In the genomic region with DNA sequence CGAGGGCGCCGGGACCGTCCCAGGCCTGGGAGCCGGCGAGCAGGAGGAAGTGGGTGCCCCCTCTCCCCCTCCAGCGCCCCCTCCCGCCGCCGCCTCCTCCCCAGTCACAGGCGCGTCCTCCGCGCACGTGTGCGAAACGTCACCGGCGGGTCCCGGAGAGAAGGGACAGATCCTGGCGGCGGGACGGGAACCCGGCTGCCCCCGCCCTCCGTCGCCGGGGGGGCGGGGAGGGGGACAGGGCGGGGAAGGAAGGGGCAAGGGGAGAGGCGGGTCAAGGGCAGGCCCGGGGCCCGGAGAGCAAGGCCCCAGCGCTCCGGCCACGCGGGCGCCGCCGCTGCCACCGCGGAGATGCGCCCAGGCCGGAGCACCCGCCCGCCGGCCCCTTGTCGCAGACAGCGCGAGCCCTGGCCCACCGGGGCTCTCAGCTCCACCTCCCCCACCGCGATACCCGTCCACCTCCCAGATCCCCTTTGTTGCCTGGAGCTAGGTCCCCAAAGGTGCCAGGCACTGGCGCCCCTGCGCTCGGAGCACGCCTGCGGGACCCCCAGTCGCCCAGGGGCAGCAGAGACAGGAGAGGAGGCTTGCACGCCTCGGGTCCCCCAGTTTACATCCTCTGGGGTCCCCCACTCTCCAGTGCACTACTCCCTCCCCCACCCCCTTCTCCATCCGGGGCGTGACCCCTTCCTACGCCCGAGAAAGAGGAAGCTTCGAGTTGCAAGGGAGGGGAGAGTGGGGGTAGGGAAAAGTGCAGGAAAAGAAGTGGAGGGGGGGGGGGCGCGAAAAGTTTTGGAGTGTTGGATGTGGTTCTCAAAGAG, we compare ENCODE assay signal across 8 mouse cellular contexts. TPM values are rescaled to one million over a fixed set of nuclear protein-coding genes. Genes with fewer than 3 reads are reported as not detected.
DNase-seq lines count a peak whose midpoint lies in the region; ATAC-seq and TF ChIP-seq lines count a peak whose summit lies in the region.

No protein-coding gene starts in this region.

- peak overlapping the region; percentile 100 for H3K4me2 ChIP-seq in hindbrain, postnatal 0 days (ENCODE audit: low read depth, low read length)

- H3K36me3 ChIP-seq in hindbrain, postnatal 0 days (ENCODE audit: insufficient read depth, low read length), result no peaks in the 10 kb centered on the region
- peaks cover 8% of the 10 kb centered on the region for H3K36me3 ChIP-seq in megakaryocyte, embryonic 14.5 days (replicated peaks; ENCODE audit: low read length)

- H3K4me3 ChIP-seq in hindbrain, postnatal 0 days (ENCODE audit: low read length), result peak overlapping the region; percentile 94
- H3K4me3 ChIP-seq in megakaryocyte, embryonic 14.5 days (replicated peaks), result peak overlapping the region; percentile 95

- peak overlapping the region; percentile 94 for H3K27ac ChIP-seq in hindbrain, postnatal 0 days

- no peaks in the 10 kb centered on the region for H3K9me3 ChIP-seq in hindbrain, postnatal 0 days (ENCODE audit: low read length)
- H3K9me3 ChIP-seq in megakaryocyte, embryonic 14.5 days, result no peaks in the 10 kb centered on the region

- DNase-seq in Patski (ENCODE audit: low read depth, low spot score), result no peak
- DNase-seq in cerebellum, postnatal 25 days, result peak; percentile 78 to 86
- peak; percentile 46 to 55 for DNase-seq in gastrocnemius, adult 8-10 months (ENCODE audit: low spot score in 2 of 2)
- DNase-seq in hindbrain, postnatal 0 days (ENCODE audit: low spot score), result peak; percentile 86
- peak; percentile 63 to 94 for DNase-seq in left cerebral cortex, postnatal 10 days (ENCODE audit: extremely low spot score in 1 of 2, low spot score in 2 of 2)
- DNase-seq in right cerebral cortex, adult 2 months (ENCODE audit: low spot score in 2 of 2), result peak; percentile 56 to 63
- peak; percentile 33 for DNase-seq in urinary bladder, postnatal 10 days (ENCODE audit: low spot score)

- intact Hi-C loops in left cerebral cortex, postnatal 10 days (cut with DNase I), result loop anchor here (2.0 to 5.0 kb wide), 2 partner anchors 67 to 100 kb away; no protein-coding TSS in a partner anchor

- no peaks in the 10 kb centered on the region for H3K4me1 ChIP-seq in hindbrain, postnatal 0 days (ENCODE audit: insufficient read depth, low read length)
- H3K4me1 ChIP-seq in megakaryocyte, embryonic 14.5 days, result peaks cover 59% of the 10 kb centered on the region

- H3K27me3 ChIP-seq in Patski, result no peaks in the 10 kb centered on the region
- no peaks in the 10 kb centered on the region for H3K27me3 ChIP-seq in hindbrain, postnatal 0 days (ENCODE audit: insufficient read depth, low read length)
- peaks cover 2% of the 10 kb centered on the region for H3K27me3 ChIP-seq in megakaryocyte, embryonic 14.5 days (replicated peaks)

- in situ Hi-C loops in Patski (cut with MboI; ENCODE audit: low pct_unique_long_range_greater_than_20kb), result loop anchor here (5.0 kb wide), 2 partner anchors 98 to 127 kb away; partner anchors contain the start of gene Cdkal1

- no peak for TF ChIP-seq CTCF in Patski (IDR thresholded peaks at IDR 0.05)
- no peak for TF ChIP-seq CTCF in hindbrain, postnatal 0 days (IDR thresholded peaks at IDR 0.05; ENCODE audit: low read depth)

- CTCF ChIA-PET in Patski (lab: Charles Lee), result no interaction called here

- POLR2A ChIA-PET in Patski (lab: Charles Lee), result interaction anchor here (0.6 to 0.9 kb wide), 3 partner anchors 266 to 874 kb away, joined by 3 to 6 read pairs (median 3); no protein-coding TSS in a partner anchor

- 3% methylated on average over 30 of the region's 69 CpGs for WGBS in hindbrain, postnatal 0 days

- peak; percentile 17 for ATAC-seq in Patski
- ATAC-seq in hindbrain, postnatal 0 days, result peak; percentile 21

- H3K9ac ChIP-seq in hindbrain, postnatal 0 days (replicated peaks; ENCODE audit: low read length), result peak overlapping the region; percentile 94

RNA-seq across cellular contexts. Expression of gene E2f3, which starts 1.4 kb away (rescaled TPM):
- polyA plus RNA-seq in Patski (2021), result 17.3 TPM
- total RNA-seq in gastrocnemius, adult 8-10 months (2022), result 10 to 100 TPM; 11.1 to 16.3 (median 12.9) TPM
- 9.5 and 12.4 TPM in 2 replicates for total RNA-seq in hindbrain, postnatal 0 days (2014; rRNA removed)
- 3.5 and 3.8 TPM in 2 replicates for polyA plus RNA-seq in hindbrain, postnatal 0 days (2015; fragmentation: Nextera tagmentation; extraction: Ambion mirVana)
- 10 to 100 TPM; 19.6 to 20.5 TPM for total RNA-seq in left cerebral cortex, postnatal 10 days (2021)
- 4.0 and 5.2 TPM in 2 replicates for polyA plus RNA-seq in megakaryocyte, embryonic 14.5 days (2012; ENCODE audit: insufficient read depth, low replicate concordance)
